Mouse (Mus musculus) spleen, adult 2 months (tissue): ENCODE results near the gene Dock4.
"Not testable (repeated sequence)": the region's sequence is repeated elsewhere in the genome, so short reads cannot be mapped to it uniquely, and the experiment has no call there.

ENCODE experiments used
- CTCF ChIP-seq: fragments of 200-500 bp; IDR thresholded peaks from 2 replicates; pipeline ENCODE4 v1.5.1; 2011; ENCODE audit warnings: mild to moderate bottlenecking, inconsistent platforms; ENCODE audit not compliant: insufficient read depth, insufficient read length, insufficient replicate concordance; ENCODE audit errors: extremely low read depth
- POLR2A ChIP-seq: fragments of 200-500 bp; IDR thresholded peaks from 2 replicates; pipeline ENCODE4 v1.6.1; 2011; ENCODE audit warnings: low read depth, low read length, inconsistent platforms

GRCm38 (mm10) chr12:40873267-40873666 is 427.5 kb downstream of the Dock4 start:
- not testable (repeated sequence) for TF ChIP-seq CTCF, POLR2A
